In genomic region chr8:13202806-13203205, GRCm38 (mm10) we compare ENCODE assay signal across 14 mouse cellular contexts. TPM values are rescaled to one million over a fixed set of nuclear protein-coding genes. Genes with fewer than 3 reads are reported as not detected.
DNase-seq lines count a peak whose midpoint lies in the region; ATAC-seq lines count a peak whose summit lies in the region.
"Had no signal": no experiment of that assay in that cellular context is flagged by ENCODE, and none has a peak within 500 bp of the region (broad histone marks: within the 10 kb centered on the region; RNA-seq: fewer than 3 reads in every experiment).

No protein-coding gene starts in this region.

- peak; percentile 77 for ATAC-seq in heart, embryonic 12.5 days (ENCODE audit: insufficient number of reproducible peaks, low FRiP score)
- ATAC-seq in liver, embryonic 12.5 days: peak; percentile 86

- WGBS in heart, embryonic 12.5 days: 53% methylated on average over 3 of the region's 3 CpGs
- 15% methylated on average over 3 of the region's 3 CpGs for WGBS in liver, embryonic 12.5 days (ENCODE audit: insufficient replicate concordance)

- H3K4me3 ChIP-seq in heart, embryonic 12.5 days: peak overlapping the region; percentile 69
- peak overlapping the region; percentile 68 for H3K4me3 ChIP-seq in brown adipose tissue, adult 24 weeks (ENCODE audit: insufficient read depth, low read depth, low read length)
- peak overlapping the region; percentile 93 for H3K4me3 ChIP-seq in liver, embryonic 12.5 days
- H3K4me3 ChIP-seq: midbrain, embryonic 12.5 days had no signal

- peak overlapping the region; percentile 80 for H3K4me2 ChIP-seq in heart, embryonic 12.5 days
- H3K4me2 ChIP-seq in liver, embryonic 12.5 days: peak overlapping the region; percentile 98
- H3K4me2 ChIP-seq: midbrain, embryonic 12.5 days had no signal

- H3K27ac ChIP-seq in heart, embryonic 12.5 days (ENCODE audit: poor library complexity, severe bottlenecking): peak overlapping the region; percentile 50
- peak overlapping the region; percentile 95 for H3K27ac ChIP-seq in brown adipose tissue, adult 24 weeks (replicated peaks; ENCODE audit: low read depth, low read length)
- peak overlapping the region; percentile 98 for H3K27ac ChIP-seq in liver, embryonic 12.5 days
- H3K27ac ChIP-seq: midbrain, embryonic 12.5 days had no signal

- H3K9ac ChIP-seq in heart, embryonic 12.5 days: no peak overlapping the region
- H3K9ac ChIP-seq in liver, embryonic 12.5 days: peak overlapping the region; percentile 90
- H3K9ac ChIP-seq: midbrain, embryonic 12.5 days had no signal

- peaks cover 40% of the 10 kb centered on the region for H3K4me1 ChIP-seq in heart, embryonic 12.5 days (replicated peaks)
- peaks cover 13% of the 10 kb centered on the region; the same call in 1 of the 2 replicates for H3K4me1 ChIP-seq in brown adipose tissue, adult 24 weeks (ENCODE audit: control insufficient read depth, insufficient read depth, insufficient read length, low read length)
- peaks cover 84% of the 10 kb centered on the region for H3K4me1 ChIP-seq in liver, embryonic 12.5 days

- H3K9me3 ChIP-seq in heart, embryonic 12.5 days (replicated peaks): 0 out of 2 replicates have a peak, but pooled peaks cover 3% of the 10 kb centered on the region
- H3K9me3 ChIP-seq in liver, embryonic 12.5 days (replicated peaks): no peaks in the 10 kb centered on the region
- H3K9me3 ChIP-seq: midbrain, embryonic 12.5 days had no signal

- no peaks in the 10 kb centered on the region for H3K36me3 ChIP-seq in heart, embryonic 12.5 days
- peaks cover 10% of the 10 kb centered on the region for H3K36me3 ChIP-seq in liver, embryonic 12.5 days
- H3K36me3 ChIP-seq: midbrain, embryonic 12.5 days had no signal

- DNase-seq in heart, postnatal 25 days (ENCODE audit: low spot score): no peak
- DNase-seq in spleen, postnatal 36 days (ENCODE audit: low spot score in 2 of 2): peak; percentile 58 to 74
- DNase-seq in Muller cell, postnatal 12 days (ENCODE audit: inconsistent ontology term): no peak
- no peak for DNase-seq in thymus, postnatal 0 days (ENCODE audit: low spot score)
- no peak for DNase-seq in neural tube, embryonic 10.5 days (ENCODE audit: extremely low spot score, low spot score)
- DNase-seq: kidney, adult 11 months; kidney, postnatal 4 days; lung, adult 2 months; right cerebral cortex, adult 18-20 months had no signal

- peaks cover 20% of the 10 kb centered on the region for H3K27me3 ChIP-seq in heart, embryonic 12.5 days (replicated peaks)
- H3K27me3 ChIP-seq in liver, embryonic 12.5 days (replicated peaks): peaks cover 10% of the 10 kb centered on the region; the same call in 1 of the 2 replicates

- intact Hi-C loops in heart, postnatal 25 days (cut with DNase I): no loop called here

RNA-seq across cellular contexts. Expression of gene Grtp1, which starts 2.4 kb away (rescaled TPM):
- polyA plus RNA-seq in heart, embryonic 12.5 days (2016; fragmentation: Nextera tagmentation; extraction: Ambion mirVana): 19.8 and 22.7 TPM in 2 replicates
- total RNA-seq in heart, postnatal 25 days (2021): 1 to 10 TPM; 4.1 to 5.2 TPM
- polyA plus RNA-seq in brown adipose tissue, adult 24 weeks (2012; ENCODE audit: insufficient read depth, insufficient read length, missing spikeins): 33.7 and 45.2 TPM in 2 replicates
- 13.8 and 14.0 TPM in 2 replicates for polyA plus RNA-seq in liver, embryonic 12.5 days (2016; fragmentation: Nextera tagmentation; extraction: Ambion mirVana)
- polyA plus RNA-seq in thymus, postnatal 0 days (2015; fragmentation: Nextera tagmentation; extraction: Ambion mirVana): 1.1 and 1.5 TPM in 2 replicates

RNA-seq across cellular contexts. Expression of gene Lamp1, which starts 43.8 kb away (rescaled TPM):
- 364 and 372 TPM in 2 replicates for polyA plus RNA-seq in heart, embryonic 12.5 days (2016; fragmentation: Nextera tagmentation; extraction: Ambion mirVana)
- total RNA-seq in heart, postnatal 25 days (2021): 100 to 1,000 TPM; 374 to 387 TPM
- 398 and 413 TPM in 2 replicates for polyA plus RNA-seq in brown adipose tissue, adult 24 weeks (2012; ENCODE audit: insufficient read depth, insufficient read length, missing spikeins)
- polyA plus RNA-seq in liver, embryonic 12.5 days (2016; fragmentation: Nextera tagmentation; extraction: Ambion mirVana): 199 and 203 TPM in 2 replicates
- 211 and 215 TPM in 2 replicates for polyA plus RNA-seq in thymus, postnatal 0 days (2015; fragmentation: Nextera tagmentation; extraction: Ambion mirVana)

RNA-seq across cellular contexts. Expression of gene Adprhl1, which starts 51.2 kb away (rescaled TPM):
- polyA plus RNA-seq in heart, embryonic 12.5 days (2016; fragmentation: Nextera tagmentation; extraction: Ambion mirVana): 167 and 180 TPM in 2 replicates
- 100 to 1,000 TPM; 515 to 520 TPM for total RNA-seq in heart, postnatal 25 days (2021)
- polyA plus RNA-seq in brown adipose tissue, adult 24 weeks (2012; ENCODE audit: insufficient read depth, insufficient read length, missing spikeins): 15.6 and 22.8 TPM in 2 replicates
- not detected in 2 replicates for polyA plus RNA-seq in liver, embryonic 12.5 days (2016; fragmentation: Nextera tagmentation; extraction: Ambion mirVana)
- 0.31 TPM in 1 of 2 replicates, not detected in the other for polyA plus RNA-seq in thymus, postnatal 0 days (2015; fragmentation: Nextera tagmentation; extraction: Ambion mirVana)
- polyA plus RNA-seq: testis, adult 2 months had no signal

Comparison
In these comparisons a context has a peak if more than half of its experiments do, and no peak if none do; other contexts are left out.
1. DNase-seq: peak in spleen, postnatal 36 days (2 of 2); none in heart, postnatal 25 days (single experiment), Muller cell, postnatal 12 days (single experiment), thymus, postnatal 0 days (single experiment) and neural tube, embryonic 10.5 days (single experiment).
2. RNA of gene Adprhl1, which starts 51.2 kb away (polyA plus RNA-seq): 167 to 180 TPM in heart, embryonic 12.5 days and 15.6 to 22.8 TPM in brown adipose tissue, adult 24 weeks; 0.31 TPM in thymus, postnatal 0 days and not detected in liver, embryonic 12.5 days; every median in the first group is over 10 times any median in the second.
3. Peak in every context shown above with its lines, with median percentiles within 50 percentile points of each other: H3K27ac ChIP-seq and H3K4me3 ChIP-seq.